Comparison of ENCODE assay signal across 12 mouse cellular contexts in the genomic region with DNA sequence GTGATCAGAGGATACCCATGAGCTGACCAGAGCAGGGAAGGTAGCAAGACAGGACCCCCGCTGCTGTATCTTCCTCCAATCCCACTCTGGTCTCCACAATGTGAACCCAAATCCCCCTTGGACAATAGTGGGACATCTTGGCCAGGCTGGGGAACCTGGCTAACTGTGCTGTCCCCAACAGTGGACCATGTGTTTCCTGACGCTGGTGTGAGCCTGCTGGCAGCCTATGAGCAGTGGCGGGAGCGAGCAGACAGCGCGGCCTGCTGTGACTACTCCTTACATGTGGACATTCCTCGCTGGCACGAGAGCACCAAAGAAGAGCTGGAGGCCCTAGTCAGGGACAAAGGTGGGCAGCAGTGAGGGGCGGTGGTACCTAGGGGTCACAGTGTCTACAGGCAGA.
"Had no signal": no experiment of that assay in that cellular context is flagged by ENCODE, and none has a peak within 500 bp of the region (broad histone marks: within the 10 kb centered on the region; RNA-seq: fewer than 3 reads in every experiment).

No protein-coding gene starts in this region.

- DNase-seq: kidney, postnatal 10 days; kidney, postnatal 4 days; liver, postnatal 0 days; lung, embryonic 14.5 days; right cerebral cortex, adult 18-20 months; right cerebral cortex, postnatal 14 days; right cerebral cortex, postnatal 4 days; thymus, adult 2 months; thymus, postnatal 14 days; thymus, postnatal 4 days had no signal

- ATAC-seq: liver, postnatal 0 days; lung, postnatal 0 days; midbrain, embryonic 15.5 days had no signal
